In the genomic region with DNA sequence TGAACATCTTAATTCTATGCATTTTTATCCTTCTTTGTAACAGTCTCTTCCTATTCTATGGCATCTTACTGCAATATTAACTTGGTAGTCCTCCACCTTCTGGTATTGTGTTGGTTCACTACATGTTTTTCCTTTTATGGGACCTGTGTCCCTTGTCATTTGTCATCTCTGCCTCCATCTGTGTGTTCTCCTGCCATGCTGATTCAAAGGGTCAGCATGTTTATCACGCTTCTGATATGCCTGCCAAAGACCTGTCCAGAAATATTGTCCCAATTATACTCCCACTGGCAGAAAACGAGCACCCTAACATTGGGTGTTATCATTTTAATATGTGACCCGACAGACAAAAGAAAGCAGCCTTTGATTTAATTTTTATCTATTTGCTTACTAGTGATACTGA, we compare ENCODE assay signal across 17 mouse cellular contexts.
"Had no signal": no experiment of that assay in that cellular context is flagged by ENCODE, and none has a peak within 500 bp of the region (broad histone marks: within the 10 kb centered on the region; RNA-seq: fewer than 3 reads in every experiment).

No protein-coding gene starts in this region.

- H3K36me3 ChIP-seq: limb, embryonic 10.5 days; limb, embryonic 13.5 days; liver, embryonic 12.5 days; liver, embryonic 15.5 days; lung, embryonic 15.5 days; midbrain, embryonic 10.5 days; midbrain, embryonic 13.5 days had no signal

- H3K9me3 ChIP-seq: limb, embryonic 10.5 days; limb, embryonic 13.5 days; liver, embryonic 12.5 days; liver, embryonic 15.5 days; lung, embryonic 15.5 days; megakaryocyte, embryonic 14.5 days; midbrain, embryonic 10.5 days; midbrain, embryonic 13.5 days had no signal

- H3K4me2 ChIP-seq: limb, embryonic 13.5 days; liver, embryonic 12.5 days; liver, embryonic 15.5 days; lung, embryonic 15.5 days; midbrain, embryonic 13.5 days had no signal

- H3K4me1 ChIP-seq: limb, embryonic 10.5 days; limb, embryonic 13.5 days; liver, embryonic 12.5 days; liver, embryonic 15.5 days; lung, embryonic 15.5 days; midbrain, embryonic 10.5 days; midbrain, embryonic 13.5 days had no signal

- ATAC-seq: liver, embryonic 12.5 days; midbrain, embryonic 13.5 days; midbrain, embryonic 16.5 days had no signal

- H3K27ac ChIP-seq: limb, embryonic 10.5 days; limb, embryonic 13.5 days; liver, embryonic 12.5 days; liver, embryonic 15.5 days; lung, embryonic 15.5 days; midbrain, embryonic 10.5 days; midbrain, embryonic 13.5 days had no signal

- H3K27me3 ChIP-seq: limb, embryonic 13.5 days; liver, embryonic 12.5 days; liver, embryonic 15.5 days; lung, embryonic 15.5 days; midbrain, embryonic 13.5 days had no signal

- H3K9ac ChIP-seq: limb, embryonic 13.5 days; liver, embryonic 12.5 days; liver, embryonic 15.5 days; lung, embryonic 15.5 days; midbrain, embryonic 13.5 days had no signal

- H3K4me3 ChIP-seq: limb, embryonic 10.5 days; limb, embryonic 13.5 days; liver, embryonic 12.5 days; liver, embryonic 15.5 days; lung, embryonic 15.5 days; megakaryocyte, embryonic 14.5 days; midbrain, embryonic 10.5 days; midbrain, embryonic 13.5 days had no signal

- DNase-seq: kidney, adult 9 months; kidney, postnatal 14 days; kidney, postnatal 4 days; liver; lung, adult 18-20 months; lung, postnatal 10 days; lung, postnatal 36 days; thymus, postnatal 25 days had no signal
